Mouse (Mus musculus) 3T3-L1 (cell line): ENCODE measurements around the gene Npl.
"Not testable (repeated sequence)": the region's sequence is repeated elsewhere in the genome, so short reads cannot be mapped to it uniquely, and the experiment has no call there.

Experiments
- DNase-seq: peaks from one replicate; pipeline ENCODE4 v3.0.0-alpha.2; 2015; ENCODE audit warnings: low read depth, low spot score

The Npl gene

GRCm38 (mm10) chr1:153542726-153543320 is 7.0 kb downstream of the Npl start:
- DNase-seq, result no peak

GRCm38 (mm10) chr1:153540753-153541152 is 9.1 kb downstream of the Npl start:
- no peak for DNase-seq

- DNase-seq, result no peak
Measured at GRCm38 (mm10) chr1:153539739-153540333, 10.0 kb downstream of the Npl start.

DNA sequence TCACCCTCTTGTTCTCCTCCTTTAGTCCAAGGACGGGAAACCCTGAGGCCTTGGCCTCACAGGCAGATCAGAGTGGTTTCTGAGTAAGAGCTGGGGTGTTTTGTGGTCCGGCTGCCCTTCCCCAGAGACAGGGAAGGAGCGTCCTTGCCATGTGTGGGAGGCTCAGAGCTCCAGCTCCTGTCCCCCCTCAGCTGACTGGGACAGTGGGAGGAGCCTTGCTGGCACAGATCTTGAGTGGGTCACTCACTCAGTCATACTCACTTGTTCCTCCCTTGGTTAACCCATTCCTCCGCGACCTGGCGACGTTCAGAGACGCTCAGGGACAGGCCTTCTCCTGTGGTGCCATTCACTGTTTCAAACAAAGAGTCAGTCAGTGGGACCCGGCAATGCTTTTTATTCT is 14.2 kb downstream of the Npl start:
- no peak for DNase-seq

DNA sequence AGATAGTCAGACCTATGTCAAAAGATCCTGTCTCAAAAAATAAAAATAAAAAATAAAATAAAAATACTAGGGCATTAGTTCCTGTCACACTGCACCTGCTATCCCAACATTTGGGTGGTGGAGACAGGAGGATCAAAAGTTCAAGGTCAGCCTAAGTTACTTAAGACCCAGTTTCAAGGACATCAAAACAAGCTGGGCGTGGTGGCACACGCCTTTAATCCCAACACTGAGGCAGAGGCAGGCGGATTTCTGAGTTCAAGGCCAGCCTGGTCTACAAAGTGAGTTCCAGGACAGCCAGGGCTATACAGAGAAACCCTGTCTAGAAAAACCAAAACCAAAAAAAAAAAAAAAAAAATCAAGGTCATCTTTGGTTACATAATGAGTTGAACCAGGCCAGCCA is 16.9 kb downstream of the Npl start:
- not testable (repeated sequence) for DNase-seq

- DNase-seq, result no peak
Measured at GRCm38 (mm10) chr1:153532234-153532841, 17.5 kb downstream of the Npl start.

- no peak for DNase-seq
Measured at GRCm38 (mm10) chr1:153531677-153532233, 18.1 kb downstream of the Npl start.

DNA sequence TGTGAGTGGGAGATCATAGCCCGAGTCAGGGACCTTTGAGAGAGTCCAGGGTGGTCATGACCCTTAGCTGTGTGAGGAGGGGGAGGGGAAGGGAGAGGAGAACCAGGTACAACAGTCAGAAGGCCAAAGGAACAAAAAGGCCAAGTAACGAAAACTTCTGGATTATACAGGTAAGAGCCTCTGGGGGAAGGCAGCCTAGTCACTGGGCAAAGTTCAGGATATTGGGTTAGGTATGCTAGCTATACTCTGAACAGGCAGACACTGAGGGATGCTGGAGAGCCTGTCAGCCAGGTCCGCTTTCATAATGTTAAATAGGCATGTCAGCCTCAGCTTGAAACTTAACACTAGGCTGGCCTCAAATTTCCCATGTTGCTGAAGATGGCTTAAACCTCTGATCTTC is 27.7 kb downstream of the Npl start:
- no peak for DNase-seq

- no peak for DNase-seq
Measured at GRCm38 (mm10) chr1:153515368-153515767, 34.5 kb downstream of the Npl start.

- peak; percentile 47 for DNase-seq
Measured at GRCm38 (mm10) chr1:153510330-153511009, 39.4 kb downstream of the Npl start.

GRCm38 (mm10) chr1:153509569-153509968 is 40.3 kb downstream of the Npl start:
- DNase-seq, result not testable (repeated sequence)

- no peak for DNase-seq
Measured at GRCm38 (mm10) chr1:153509012-153509411, 40.8 kb downstream of the Npl start.

DNA sequence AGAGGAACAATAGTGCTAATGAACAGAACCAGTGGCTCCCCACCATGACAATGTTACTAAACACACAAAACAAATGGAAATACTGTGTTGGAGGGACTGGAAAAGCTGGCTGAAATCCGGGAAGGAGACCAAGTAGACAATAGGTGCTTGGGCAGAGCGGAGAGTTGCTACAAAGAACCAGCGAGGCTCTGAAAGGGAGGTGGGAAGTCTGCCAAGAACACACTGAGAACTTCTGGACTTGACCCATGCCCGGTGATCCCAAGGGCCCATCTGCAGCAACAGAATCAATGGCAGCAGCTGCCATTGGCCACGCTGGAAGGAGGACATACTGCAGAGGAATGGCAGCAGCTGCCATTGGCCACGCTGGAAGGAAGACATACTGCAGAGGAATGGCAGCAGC is 43.6 kb downstream of the Npl start:
- no peak for DNase-seq

- DNase-seq, result peak; percentile 75
Measured at GRCm38 (mm10) chr1:153501644-153502321, 48.1 kb downstream of the Npl start.

GRCm38 (mm10) chr1:153500030-153500429 is 49.8 kb downstream of the Npl start:
- DNase-seq, result no peak

DNA sequence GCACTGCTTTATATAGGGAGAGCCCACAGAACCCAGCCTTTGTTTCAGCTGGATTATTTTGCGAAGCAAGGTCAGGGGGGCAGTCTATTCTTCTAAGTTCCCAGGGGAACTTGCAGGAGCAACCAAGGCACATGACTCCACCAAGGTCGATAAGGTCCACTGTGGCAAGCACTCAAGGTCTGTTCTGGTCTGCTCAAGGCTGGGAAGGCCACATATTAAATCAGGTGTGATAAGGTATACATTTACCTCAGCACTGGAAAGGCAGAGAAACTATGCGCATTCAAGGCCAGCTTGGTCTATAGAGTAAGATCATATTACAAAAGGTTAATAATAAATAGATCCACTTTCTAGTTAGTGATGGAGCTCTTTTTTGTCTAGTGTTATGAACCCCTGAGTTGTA is 53.8 kb downstream of the Npl start:
- DNase-seq, result no peak

DNA sequence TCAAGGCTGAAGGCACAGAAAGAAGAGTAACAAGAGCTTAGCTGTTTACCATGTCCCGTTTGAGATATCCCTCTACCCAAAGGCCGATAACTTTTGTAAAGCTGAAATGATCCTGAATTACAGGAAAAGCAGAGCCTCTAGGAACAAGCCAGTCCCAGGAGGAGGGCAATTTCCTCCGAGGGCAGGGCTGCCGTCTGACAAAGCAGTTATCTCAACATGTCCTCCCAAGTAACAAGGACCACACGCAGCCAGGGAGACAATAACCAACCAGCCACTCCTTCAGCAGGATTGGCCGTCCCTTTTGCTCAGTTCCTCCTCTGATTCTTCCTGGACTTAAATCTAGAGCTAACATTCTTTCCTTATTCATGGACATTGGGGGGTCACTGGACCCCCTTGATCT is 55.9 kb downstream of the Npl start:
- DNase-seq, result no peak

DNA sequence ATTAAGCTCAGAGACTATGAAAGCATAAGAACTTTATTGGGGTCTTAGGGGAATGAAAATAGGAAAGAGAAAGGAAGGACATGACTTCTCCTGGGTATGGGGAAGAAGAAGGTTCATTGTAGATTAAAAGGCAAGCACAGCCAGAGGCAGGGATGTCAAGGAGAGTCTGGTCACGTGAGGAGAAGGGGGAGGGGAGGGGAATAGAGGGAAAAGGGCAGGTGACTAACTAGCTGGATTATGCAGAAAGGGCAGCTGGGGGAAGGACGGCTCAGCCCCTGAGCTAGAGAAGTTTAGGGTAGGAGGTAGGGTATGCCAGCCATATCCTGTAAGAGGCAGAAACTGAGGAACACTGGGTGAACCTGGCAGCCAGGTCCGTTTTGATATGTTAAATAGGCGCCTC is 56.5 kb downstream of the Npl start:
- no peak for DNase-seq

DNA sequence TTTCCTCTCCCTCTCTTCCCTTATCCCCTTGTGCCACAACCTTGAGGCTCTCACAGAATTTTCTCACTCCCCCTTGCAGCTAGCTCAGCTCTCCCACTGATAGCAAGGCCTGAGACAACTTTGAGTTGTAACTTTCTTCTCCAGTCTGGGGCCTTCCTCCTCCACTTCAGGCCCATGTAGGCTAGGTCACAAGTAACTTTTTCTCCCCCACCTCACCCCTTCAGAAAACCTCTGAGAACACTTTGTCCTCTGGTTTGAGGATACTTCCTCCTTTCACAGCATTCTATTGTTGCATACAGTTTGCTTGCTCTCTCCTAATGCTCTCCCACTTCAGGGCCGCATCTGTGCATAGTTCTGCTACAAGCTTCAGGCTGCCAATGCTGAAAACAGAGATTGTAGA is 58.0 kb downstream of the Npl start:
- DNase-seq, result no peak

DNA sequence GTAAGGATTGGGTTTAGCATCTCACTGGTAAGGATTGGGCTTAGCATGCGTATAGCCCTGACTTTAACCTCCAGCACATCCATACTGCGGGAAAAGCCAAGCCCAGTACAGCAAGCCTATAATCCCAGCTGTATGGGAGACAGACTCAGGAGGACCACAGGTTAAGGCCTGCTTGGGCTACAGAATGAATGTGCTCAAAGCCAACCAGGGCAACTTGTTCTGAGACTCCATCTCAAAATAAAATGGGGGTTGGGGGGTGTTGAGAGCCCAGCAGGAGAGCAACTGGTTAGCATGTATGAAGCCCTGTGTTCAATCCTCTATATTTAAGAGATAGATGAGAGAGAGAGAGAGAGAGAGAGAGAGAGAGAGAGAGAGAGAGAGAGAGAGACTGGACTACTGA is 58.5 kb downstream of the Npl start:
- DNase-seq, result no peak

DNA sequence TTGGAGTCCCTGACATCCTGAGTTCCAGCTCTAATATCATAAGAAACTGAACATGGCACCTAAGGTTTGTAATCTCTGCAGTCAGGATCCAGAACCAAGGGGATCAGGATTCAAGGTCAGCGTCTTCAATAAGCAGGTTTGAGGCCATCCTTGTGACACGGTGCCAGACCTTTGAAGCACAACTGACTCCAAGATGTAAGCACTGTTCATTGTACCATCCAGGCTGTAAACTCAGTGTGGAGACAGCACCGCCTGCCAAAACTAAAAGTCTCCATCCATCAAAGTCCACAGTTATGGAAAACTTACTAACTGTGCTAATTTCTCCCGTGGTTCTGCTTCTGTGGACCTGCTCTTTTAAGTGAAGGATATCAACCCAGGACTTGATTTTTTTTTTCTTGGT is 59.9 kb downstream of the Npl start:
- DNase-seq, result no peak

DNA sequence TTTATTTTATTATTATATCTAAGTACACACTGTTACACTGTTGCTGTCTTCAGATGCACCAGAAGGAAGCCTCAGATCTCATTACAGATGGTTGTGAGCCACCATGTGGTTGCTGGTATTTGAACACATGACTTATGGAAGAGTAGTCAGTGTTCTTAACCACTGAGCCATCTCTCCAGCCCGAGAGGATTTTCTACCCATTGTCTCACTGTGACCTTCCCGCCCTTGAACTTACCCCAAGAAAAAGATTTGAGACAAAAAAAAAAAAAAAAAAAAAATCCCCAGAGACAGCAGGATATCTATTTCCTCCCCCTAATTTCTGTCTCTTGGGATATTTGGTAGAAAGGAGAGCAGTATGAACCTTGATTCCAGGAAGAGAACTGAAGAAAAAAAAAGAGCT is 60.3 kb downstream of the Npl start:
- DNase-seq, result no peak
